Mouse (Mus musculus) erythroblast, embryonic 14.5 days (primary cell): Measurements from ENCODE around the gene Ccdc142.

Experiments used
- GATA1 ChIP-seq: IDR thresholded peaks from 2 replicates; pipeline ENCODE4 v1.6.1; 2012; ENCODE audit warnings: low read length, inconsistent platforms, mixed read lengths
- TAL1 ChIP-seq: IDR thresholded peaks from 3 replicates; pipeline ENCODE4 v1.6.1; 2012; ENCODE audit warnings: low read length, inconsistent platforms, mixed read lengths

- TF ChIP-seq TAL1 (no peak), GATA1 (no peak)
Observed at GRCm38 (mm10) chr6:83156259-83156684, 54.9 kb downstream of the Ccdc142 start, which contains the start of the genes Wdr54 and 1700003E16Rik.
